Mouse (Mus musculus): ENCODE measurements around the gene Phospho1.

Gene Phospho1

DNA sequence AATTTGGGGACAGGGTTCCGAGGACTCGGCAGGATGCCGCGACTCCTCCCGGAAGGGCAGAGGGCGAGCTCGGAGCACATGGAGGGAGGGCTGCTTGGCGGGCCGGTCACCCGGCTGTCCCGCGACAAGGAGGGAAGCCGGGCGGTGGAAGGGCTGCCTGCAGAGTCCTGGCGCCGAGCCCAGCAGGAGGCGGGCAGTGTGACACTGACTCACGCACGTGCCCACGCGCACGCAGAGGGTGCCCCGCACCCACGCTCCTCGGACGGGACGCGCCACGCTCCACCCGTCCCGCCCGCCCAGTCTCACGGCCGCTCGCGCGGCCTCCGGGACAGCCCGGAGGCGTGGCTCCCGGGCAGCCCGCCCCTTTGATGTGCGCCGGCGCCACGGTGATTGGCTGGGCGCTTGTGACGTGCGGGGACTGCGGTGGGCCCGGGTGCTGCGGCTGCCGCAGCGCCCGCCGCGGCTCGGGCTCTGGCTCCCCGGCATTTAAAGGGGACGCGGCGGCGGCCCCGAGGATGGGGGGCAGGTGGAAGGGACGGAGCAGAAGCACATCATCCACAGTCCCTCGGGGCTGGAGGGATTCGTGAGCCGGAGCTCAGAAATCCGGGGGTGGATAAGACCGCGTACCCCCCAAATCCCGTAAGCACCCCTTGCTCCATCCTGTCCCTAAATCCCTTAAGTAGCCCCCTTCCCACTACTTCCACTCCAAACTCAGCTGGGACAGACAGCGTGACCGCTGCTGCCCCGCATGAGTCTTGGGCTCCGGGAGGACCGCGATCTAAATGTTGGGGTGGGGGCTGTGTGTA, at the start of gene Phospho1:
TSS of gene Phospho1 (plus strand) at position 429 of the 806 bp plus-strand sequence.
- peak; percentile 94 for DNase-seq (ENCODE audit: low spot score)

- DNase-seq (ENCODE audit: low spot score): peak; percentile 72
Observed at GRCm38 (mm10) chr11:95777323-95778297, 46.7 kb upstream of the Phospho1 start.

DNA sequence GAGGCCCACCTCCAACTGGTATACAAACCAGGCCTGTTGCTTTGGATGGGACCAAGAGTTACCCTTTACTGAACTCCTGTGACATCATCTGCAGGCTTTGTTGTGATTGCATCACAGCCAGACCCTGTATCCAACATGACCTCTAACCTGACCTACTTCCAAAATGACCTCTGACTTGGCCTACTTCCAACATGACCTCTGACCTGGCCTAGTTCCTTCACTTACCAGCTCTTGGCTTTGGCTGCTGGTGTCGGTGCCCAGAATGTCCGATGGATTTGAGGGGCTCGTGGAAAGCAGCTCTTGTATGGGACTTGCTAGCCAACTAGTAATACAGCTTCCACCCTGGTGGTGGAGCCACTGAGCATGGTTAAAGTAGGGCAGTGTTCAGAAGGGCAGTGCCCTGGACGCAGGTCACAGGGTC, 45.5 kb upstream of the Phospho1 start:
- no peak for DNase-seq (ENCODE audit: low spot score)

- DNase-seq (ENCODE audit: low spot score): no peak
Observed at GRCm38 (mm10) chr11:95779366-95779765, 44.9 kb upstream of the Phospho1 start.

GRCm38 (mm10) chr11:95780480-95780879, 43.8 kb upstream of the Phospho1 start:
- DNase-seq (ENCODE audit: low spot score): no peak

- no peak for DNase-seq (ENCODE audit: low spot score)
Observed at GRCm38 (mm10) chr11:95781557-95781956, 42.7 kb upstream of the Phospho1 start.

DNA sequence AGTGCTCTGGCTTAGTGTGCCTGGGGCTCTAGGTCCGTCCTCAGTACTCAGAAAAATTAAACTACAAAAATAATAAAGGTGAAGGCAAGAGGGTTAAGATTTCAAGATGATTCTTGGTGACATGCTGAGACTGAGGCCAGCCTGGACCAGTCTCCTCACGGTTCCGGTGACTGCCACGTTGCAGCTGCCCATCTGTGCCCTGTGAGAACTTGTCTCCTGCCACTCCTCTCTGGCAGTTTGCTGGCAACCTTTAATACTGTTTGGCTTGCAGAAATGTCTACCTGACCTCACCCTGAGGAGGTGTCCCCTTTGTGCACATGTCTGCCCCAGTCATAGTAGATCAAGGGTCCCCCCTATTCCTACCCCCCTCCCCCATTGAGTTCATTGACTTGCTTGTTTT, 40.8 kb upstream of the Phospho1 start:
- DNase-seq (ENCODE audit: low spot score): no peak

- DNase-seq (ENCODE audit: low spot score): no peak
Observed at GRCm38 (mm10) chr11:95783958-95784357, 40.3 kb upstream of the Phospho1 start.

DNA sequence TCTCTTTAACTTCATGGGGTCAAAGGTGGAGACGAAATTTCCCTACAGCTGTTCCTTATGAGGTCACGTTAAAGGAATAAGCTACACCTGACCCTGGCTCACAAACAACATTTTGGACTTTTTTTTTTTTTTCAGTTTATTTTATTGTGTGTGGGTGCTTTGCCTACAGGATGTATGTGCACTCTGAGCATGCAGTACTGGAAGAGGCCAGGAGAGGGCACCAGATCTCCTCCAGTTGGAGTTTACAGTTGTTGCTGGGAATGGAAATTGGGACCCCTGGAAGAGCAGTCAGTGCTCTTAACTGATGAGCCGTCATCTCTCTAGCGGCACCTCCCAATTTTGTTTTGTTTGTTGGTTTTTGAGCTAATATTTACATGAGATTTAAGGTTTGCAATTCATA, 38.6 kb upstream of the Phospho1 start:
- DNase-seq (ENCODE audit: low spot score): no peak

DNA sequence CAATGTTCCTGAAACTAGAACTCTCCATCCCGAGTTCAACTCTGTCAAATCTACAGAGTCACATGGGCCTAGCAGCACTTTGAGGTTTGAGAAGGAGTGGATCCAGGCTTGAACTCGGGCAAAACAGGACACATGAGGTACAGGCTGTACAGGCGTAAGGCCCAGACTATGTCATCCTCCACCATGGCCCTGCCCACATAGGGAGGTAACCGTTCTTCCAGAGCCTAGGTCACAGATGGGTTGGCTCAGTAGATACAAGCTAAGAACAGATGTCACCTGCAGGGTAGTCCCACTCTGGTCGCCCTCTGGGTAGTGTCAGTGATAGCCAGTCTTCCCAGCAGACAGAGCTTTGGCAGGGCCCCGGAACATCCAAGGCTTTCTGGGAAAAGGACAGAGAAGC, 37.8 kb upstream of the Phospho1 start:
- no peak for DNase-seq (ENCODE audit: low spot score)

GRCm38 (mm10) chr11:95789451-95789891, 34.8 kb upstream of the Phospho1 start:
- DNase-seq (ENCODE audit: low spot score): no peak

- no peak for DNase-seq (ENCODE audit: low spot score)
Observed at GRCm38 (mm10) chr11:95791787-95792186, 32.5 kb upstream of the Phospho1 start.

DNA sequence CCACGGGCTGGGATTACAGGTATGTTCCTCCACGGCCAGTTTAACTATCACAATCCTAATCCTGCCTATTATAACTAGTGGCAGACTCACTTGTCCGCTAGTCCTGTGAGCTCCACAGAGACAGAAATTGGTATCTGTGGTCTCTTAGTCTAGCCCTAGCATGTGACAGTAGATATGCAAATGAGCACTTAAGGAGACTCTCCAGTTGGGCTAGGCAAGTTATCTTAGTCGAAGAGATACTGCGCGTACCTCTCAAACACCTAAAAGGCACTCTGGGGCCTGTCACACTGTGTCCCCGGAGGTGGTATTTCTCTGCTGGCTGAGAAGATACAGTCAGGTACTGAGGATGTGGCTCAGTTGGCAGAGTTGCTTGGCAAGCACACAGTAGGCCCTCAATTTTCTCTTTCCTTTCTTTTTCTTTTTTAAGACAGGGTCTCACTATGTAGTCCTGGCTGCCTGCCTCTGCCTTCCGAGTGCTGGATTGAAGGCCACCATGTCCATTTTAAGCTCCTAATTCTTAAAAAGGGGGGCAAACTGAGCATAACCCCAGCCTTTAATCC, 31.3 kb upstream of the Phospho1 start:
- no peak for DNase-seq (ENCODE audit: low spot score)

DNA sequence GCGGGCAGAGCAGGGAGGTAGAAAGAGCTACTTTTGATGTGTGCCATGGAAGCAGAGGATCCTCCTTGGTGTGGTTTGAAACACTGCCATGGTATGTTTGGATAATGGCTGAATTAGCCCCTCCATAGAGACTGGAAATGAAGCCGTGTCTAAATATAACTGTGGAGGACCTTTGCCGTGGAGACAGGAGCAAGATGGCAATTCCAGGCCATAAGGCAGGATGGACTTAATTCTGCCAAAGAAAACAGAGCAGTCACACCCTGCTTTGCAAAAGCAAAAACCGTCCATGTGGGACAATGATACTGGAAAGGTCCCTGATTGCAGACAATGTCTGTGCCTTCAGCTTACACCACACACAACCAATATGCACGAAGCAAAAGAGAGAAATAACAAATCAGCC, 30.1 kb upstream of the Phospho1 start:
- DNase-seq (ENCODE audit: low spot score): no peak

- DNase-seq (ENCODE audit: low spot score): no peak
Observed at GRCm38 (mm10) chr11:95795582-95795981, 28.7 kb upstream of the Phospho1 start.

- DNase-seq (ENCODE audit: low spot score): no peak
Observed at GRCm38 (mm10) chr11:95805010-95805409, 19.3 kb upstream of the Phospho1 start.

DNA sequence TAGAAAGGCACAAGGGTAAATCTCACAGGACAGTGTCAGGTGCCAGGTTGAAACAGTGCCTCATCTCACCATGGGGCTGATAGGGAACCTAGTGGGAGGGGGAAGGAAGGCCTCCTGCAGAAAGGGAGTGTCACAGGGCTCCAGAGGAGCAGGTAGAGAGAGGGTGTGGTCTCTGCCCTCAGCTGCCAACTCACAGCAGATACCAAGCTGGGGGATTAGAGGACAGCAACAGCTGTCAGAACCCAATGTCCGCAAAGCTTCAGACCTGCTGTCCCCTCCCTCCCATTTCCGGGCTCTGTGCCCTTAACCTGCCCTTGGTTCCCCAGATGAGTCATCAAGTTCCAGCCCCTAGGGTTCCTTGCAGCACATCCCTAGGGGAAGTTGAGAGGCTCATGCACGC, 18.8 kb upstream of the Phospho1 start:
- DNase-seq (ENCODE audit: low spot score): no peak

DNA sequence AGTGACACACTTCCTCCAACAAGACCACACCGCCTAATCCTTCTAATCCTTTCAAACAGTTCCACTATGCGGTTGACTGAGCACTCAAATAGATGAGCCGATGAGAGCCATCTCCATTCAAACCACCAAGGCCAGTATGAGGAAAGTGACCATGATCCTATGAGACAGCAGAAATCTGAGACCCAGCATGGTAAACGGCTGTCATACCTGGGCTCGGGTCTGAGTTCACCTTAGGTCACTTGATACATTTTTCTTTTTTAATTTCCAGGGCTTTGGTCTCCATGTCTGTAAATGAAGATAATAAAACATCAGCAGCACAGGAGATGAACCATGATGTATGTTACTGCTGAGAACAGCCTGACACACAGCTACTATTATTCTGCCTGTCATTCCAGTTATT, 16.4 kb upstream of the Phospho1 start:
- DNase-seq (ENCODE audit: low spot score): no peak

GRCm38 (mm10) chr11:95808448-95809011, 15.8 kb upstream of the Phospho1 start:
- DNase-seq (ENCODE audit: low spot score): no peak

DNA sequence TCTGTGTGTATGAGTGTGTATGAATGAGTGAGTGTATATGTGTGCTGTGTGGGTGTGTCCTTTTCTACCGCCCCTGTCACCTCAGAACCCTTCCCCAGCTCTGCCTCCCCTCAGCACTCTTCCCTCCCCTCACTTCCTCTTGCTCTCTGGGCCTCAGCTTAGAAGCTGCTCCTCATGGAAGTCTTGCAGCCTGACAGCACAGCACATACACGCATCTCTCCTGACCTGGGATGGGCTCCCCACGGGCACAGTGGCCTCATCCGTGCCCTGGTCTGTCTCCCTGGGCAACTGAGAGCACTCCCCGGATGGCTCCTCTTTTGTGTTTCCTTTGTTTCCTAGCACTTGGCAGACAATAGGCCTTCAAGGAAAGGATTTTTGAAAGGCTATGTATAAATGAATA, 14.7 kb upstream of the Phospho1 start:
- DNase-seq (ENCODE audit: low spot score): no peak

- no peak for DNase-seq (ENCODE audit: low spot score)
Observed at GRCm38 (mm10) chr11:95810828-95811227, 13.5 kb upstream of the Phospho1 start.

- no peak for DNase-seq (ENCODE audit: low spot score)
Observed at GRCm38 (mm10) chr11:95811741-95812140, 12.6 kb upstream of the Phospho1 start.
